Mouse (Mus musculus): ENCODE measurements around the gene Kcnj14. TPM values are rescaled to one million over a fixed set of nuclear protein-coding genes. Genes with fewer than 3 reads are reported as not detected.
A peak's percentile ranks its signal among the peaks of the same experiment; 100 is the strongest.

Gene Kcnj14
- polyA plus RNA-seq, 1 experiment from 2014 or later: 1.4 TPM

DNA sequence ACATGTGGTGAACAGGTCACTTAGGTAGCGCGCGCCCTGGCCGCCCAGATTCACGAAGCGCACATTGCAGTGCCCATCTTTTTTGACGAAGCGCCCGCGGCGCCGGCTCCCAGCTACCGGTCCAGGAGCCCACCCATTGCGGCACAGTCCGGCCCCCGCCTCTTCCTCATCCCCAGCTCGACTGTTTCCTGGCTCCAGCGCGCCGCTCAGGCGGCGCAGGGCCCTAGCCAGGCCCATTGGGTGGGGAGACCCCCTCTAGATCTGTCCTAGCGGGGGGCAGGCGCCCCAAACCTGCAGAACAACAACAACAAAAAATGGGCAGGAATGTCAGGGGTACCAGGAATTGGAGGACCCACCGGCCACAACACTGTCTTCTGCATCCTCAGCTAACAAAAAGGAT, 4.7 kb downstream of the Kcnj14 start:
- Histone ChIP-seq H3K27ac (replicated peaks; ENCODE audit: low read depth, low read length) (no peak overlapping the region), H3K36me3 (ENCODE audit: control insufficient read depth, insufficient read depth, low read length) (peaks cover 25% of the 10 kb centered on the region), H3K4me3 (ENCODE audit: low read depth, low read length) (peak overlapping the region; percentile 13), H3K4me2 (ENCODE audit: low read depth, low read length) (peak overlapping the region; percentile 41), H3K27me3 (replicated peaks; ENCODE audit: control insufficient read depth, insufficient read depth, low read length) (no peaks in the 10 kb centered on the region; the same call in 1 of the 2 replicates), H3K9ac (ENCODE audit: low read depth, low read length) (peak overlapping the region; percentile 30; the same call in 1 of the 2 replicates), H3K4me1 (ENCODE audit: control insufficient read depth, insufficient read depth, low read length) (peaks cover 4% of the 10 kb centered on the region; the same call in 1 of the 2 replicates), H3K9me3 (ENCODE audit: control insufficient read depth, low read length) (no peaks in the 10 kb centered on the region)
- WGBS: 11% methylated on average over 15 of the region's 25 CpGs
- DNase-seq (ENCODE audit: low spot score) (no peak), ATAC-seq (ENCODE audit: low read depth) (no peak)

DNA sequence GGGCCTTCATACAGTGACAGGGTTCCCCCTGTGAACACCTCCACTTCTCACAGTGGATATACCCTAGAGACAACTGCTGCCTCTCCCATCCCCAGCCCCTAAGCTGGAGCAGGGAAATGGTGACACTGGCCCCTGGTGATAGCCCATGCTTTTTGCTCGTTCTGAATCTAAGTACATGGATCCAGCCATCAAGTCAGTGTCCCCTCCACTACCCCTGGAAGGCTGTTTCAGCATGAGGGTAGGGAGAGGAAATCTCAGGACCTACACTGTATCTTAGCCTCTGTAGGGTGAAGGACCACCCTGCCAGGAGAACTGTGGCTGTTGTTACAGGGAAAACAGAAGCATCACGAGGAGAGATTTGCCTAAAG, 8.6 kb downstream of the Kcnj14 start:
- Histone ChIP-seq H3K9me3 (ENCODE audit: control insufficient read depth, low read length) (no peaks in the 10 kb centered on the region), H3K9ac (ENCODE audit: low read depth, low read length) (no peak overlapping the region), H3K36me3 (ENCODE audit: control insufficient read depth, insufficient read depth, low read length) (peaks cover 19% of the 10 kb centered on the region), H3K27ac (replicated peaks; ENCODE audit: low read depth, low read length) (no peak overlapping the region), H3K4me2 (ENCODE audit: low read depth, low read length) (no peak overlapping the region), H3K4me1 (ENCODE audit: control insufficient read depth, insufficient read depth, low read length) (peaks cover 13% of the 10 kb centered on the region), H3K4me3 (ENCODE audit: low read depth, low read length) (no peak overlapping the region), H3K27me3 (replicated peaks; ENCODE audit: control insufficient read depth, insufficient read depth, low read length) (no peaks in the 10 kb centered on the region; the same call in 1 of the 2 replicates)
- 54% methylated on average over 2 of the region's 2 CpGs for WGBS
- no peak for ATAC-seq (ENCODE audit: low read depth)
- no peak for DNase-seq (ENCODE audit: low spot score)

DNA sequence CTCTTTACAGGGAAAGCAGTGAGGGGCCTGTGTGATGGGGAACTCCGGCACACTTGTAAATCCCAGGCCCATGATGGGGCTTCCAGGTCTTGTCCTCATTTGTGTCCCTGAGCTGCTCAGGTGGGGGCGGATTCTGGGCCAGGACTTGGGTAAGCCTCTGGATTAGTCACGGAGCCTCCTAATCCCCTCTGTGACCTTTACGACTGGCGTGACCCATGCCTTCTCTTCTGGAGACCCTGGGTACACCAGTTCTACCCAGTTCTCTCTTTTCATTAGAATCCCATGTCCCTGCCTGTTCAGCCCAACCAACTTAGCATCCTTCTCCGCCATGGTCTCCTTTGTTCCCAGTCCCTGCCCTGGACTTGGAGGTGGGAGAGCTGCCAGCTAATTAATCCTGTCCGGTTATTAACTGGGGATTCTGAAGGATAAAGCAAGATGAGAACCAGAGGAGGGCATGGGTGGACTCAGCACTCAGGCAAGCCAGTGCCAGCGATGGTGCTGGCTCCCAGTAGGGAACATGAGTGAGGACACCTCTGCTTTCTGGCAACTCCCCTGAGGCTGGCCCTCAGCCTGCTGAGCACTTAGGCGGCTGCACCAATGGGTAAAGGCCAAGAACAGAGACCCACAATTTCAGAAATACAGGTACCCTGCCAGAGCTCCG, 9.1 kb downstream of the Kcnj14 start:
- H3K4me2 ChIP-seq (ENCODE audit: low read depth, low read length): peak overlapping the region; percentile 70
- H3K4me1 ChIP-seq (ENCODE audit: control insufficient read depth, insufficient read depth, low read length): peaks cover 13% of the 10 kb centered on the region
- no peak for DNase-seq (ENCODE audit: low spot score)
- no peak for ATAC-seq (ENCODE audit: low read depth)
- no peaks in the 10 kb centered on the region for H3K9me3 ChIP-seq (ENCODE audit: control insufficient read depth, low read length)
- peaks cover 24% of the 10 kb centered on the region for H3K36me3 ChIP-seq (ENCODE audit: control insufficient read depth, insufficient read depth, low read length)
- no peaks in the 10 kb centered on the region; the same call in 1 of the 2 replicates for H3K27me3 ChIP-seq (replicated peaks; ENCODE audit: control insufficient read depth, insufficient read depth, low read length)
- 45% methylated on average over 10 of the region's 10 CpGs for WGBS
- H3K27ac ChIP-seq (replicated peaks; ENCODE audit: low read depth, low read length): peak overlapping the region; percentile 54; the same call in 1 of the 2 replicates
- no peak overlapping the region for H3K9ac ChIP-seq (ENCODE audit: low read depth, low read length)
- no peak overlapping the region for H3K4me3 ChIP-seq (ENCODE audit: low read depth, low read length)

DNA sequence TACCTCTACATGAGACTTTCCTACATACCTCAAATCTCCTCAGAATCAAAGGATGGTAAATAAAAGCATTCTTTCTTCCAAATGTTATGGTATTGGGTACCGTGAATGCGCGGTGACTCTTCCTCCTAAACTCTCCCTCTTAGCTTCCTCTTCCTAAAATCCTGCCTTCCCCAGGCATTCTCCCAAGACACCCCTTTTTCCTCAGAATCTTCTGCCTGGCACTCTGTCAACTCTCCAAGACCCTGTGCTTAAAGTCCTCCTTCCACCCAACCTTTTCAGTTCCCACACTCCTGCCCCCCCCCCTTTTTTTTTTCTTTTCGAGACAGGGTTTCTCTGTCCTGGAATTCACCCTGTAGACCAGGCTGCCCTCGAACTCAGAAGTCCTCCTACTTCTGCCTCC, 9.7 kb downstream of the Kcnj14 start:
- no peak for DNase-seq (ENCODE audit: low spot score)
- ATAC-seq (ENCODE audit: low read depth): no peak
- WGBS: 4% methylated on average over 5 of the region's 5 CpGs
- Histone ChIP-seq H3K36me3 (ENCODE audit: control insufficient read depth, insufficient read depth, low read length) (peaks cover 30% of the 10 kb centered on the region), H3K9me3 (ENCODE audit: control insufficient read depth, low read length) (no peaks in the 10 kb centered on the region), H3K4me1 (ENCODE audit: control insufficient read depth, insufficient read depth, low read length) (peaks cover 13% of the 10 kb centered on the region), H3K27ac (replicated peaks; ENCODE audit: low read depth, low read length) (peak overlapping the region; percentile 54; the same call in 1 of the 2 replicates), H3K9ac (ENCODE audit: low read depth, low read length) (no peak overlapping the region), H3K4me2 (ENCODE audit: low read depth, low read length) (peak overlapping the region; percentile 70), H3K4me3 (ENCODE audit: low read depth, low read length) (peak overlapping the region; percentile 33), H3K27me3 (replicated peaks; ENCODE audit: control insufficient read depth, insufficient read depth, low read length) (no peaks in the 10 kb centered on the region)

DNA sequence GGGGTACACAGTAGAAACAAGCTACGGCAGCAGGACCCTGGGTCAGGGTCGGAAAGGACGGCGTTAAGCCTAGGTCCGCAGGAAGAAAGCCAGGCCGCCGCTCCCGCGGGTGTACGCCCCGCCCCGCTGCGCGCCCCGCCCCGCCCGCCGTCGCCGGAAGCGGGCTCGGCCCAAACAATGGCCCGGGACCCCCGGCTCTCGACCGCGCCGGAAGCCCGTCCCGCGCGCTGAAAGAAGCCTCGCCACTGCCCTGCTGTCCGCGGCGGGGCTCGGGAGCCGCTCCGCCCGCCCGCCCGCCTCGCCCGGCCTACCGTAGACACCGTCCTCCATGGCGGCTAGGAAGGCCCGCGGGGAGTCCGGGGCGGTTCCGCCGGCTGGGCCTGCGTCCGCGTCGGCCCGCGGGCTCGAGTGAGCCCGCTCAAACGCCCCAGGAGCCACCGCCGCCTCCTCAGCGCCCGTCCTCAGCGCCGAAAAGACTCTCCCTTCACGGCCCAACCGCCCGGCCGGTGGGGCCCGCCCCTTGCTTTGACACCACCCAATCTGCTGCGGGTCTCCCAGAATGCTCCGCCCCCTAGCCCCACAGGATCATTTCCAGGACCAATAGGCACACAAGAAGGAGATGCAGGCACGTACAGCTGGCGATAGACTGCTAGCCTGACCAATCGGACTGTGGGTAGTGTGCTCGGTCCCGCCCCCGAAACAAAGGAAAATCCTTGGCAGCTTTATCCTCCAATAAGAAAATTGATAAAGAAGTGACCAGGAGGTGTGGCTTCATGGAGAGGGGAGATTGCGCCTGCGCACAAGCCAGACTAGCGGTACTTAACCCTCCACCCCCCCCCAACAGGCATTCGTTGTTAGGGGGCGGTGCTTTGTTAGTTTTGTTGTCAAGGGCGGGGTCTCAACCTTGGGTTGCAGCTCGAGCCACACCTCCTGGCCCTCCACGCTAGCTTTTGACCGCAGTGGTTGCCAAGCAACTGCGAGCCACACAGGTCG, 10.5 kb downstream of the Kcnj14 start, which contains the start of gene Cyth2:
Gene Cyth2 (minus strand): TSS at position 795 of the 993 bp plus-strand sequence.
- peak; percentile 100 for DNase-seq (ENCODE audit: low spot score)
- peak within 1 kb of the TSS; percentile 96 for H3K4me3 ChIP-seq (ENCODE audit: low read depth, low read length)
- peaks cover 13% of the 10 kb centered on the region for H3K4me1 ChIP-seq (ENCODE audit: control insufficient read depth, insufficient read depth, low read length)
- no peaks in the 10 kb centered on the region for H3K9me3 ChIP-seq (ENCODE audit: control insufficient read depth, low read length)
- H3K27me3 ChIP-seq (replicated peaks; ENCODE audit: control insufficient read depth, insufficient read depth, low read length): no peaks in the 10 kb centered on the region
- 0% methylated on average over 28 of the region's 92 CpGs for WGBS
- peak; percentile 98 for ATAC-seq (ENCODE audit: low read depth)
- peaks cover 38% of the 10 kb centered on the region for H3K36me3 ChIP-seq (ENCODE audit: control insufficient read depth, insufficient read depth, low read length)
- H3K9ac ChIP-seq (ENCODE audit: low read depth, low read length): peak within 1 kb of the TSS; percentile 100
- peak within 1 kb of the TSS; percentile 100 for H3K27ac ChIP-seq (replicated peaks; ENCODE audit: low read depth, low read length)
- H3K4me2 ChIP-seq (ENCODE audit: low read depth, low read length): peak within 1 kb of the TSS; percentile 70

DNA sequence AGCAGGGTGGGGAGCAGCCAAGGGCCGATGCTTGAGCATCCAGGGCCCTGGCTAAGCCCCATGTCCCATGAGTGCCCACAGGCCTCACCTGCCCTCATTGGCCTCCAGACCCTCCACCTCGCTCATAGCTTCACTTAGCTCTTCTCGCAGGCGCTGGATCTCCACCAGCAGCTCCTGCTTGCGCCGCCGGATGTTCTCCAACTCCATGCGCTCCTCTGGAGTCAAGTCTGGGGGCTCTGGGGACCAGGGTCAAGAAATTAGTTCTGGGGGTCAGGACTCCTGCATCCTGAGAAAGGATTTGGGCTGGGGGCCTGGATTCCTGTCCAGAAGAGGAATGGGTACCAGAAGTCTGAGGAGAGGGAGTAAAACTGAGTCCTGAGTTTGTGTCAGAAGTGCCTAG, 11.7 kb downstream of the Kcnj14 start:
- WGBS: 74% methylated on average over 8 of the region's 8 CpGs
- H3K9me3 ChIP-seq (ENCODE audit: control insufficient read depth, low read length): no peaks in the 10 kb centered on the region
- peaks cover 13% of the 10 kb centered on the region for H3K4me1 ChIP-seq (ENCODE audit: control insufficient read depth, insufficient read depth, low read length)
- no peaks in the 10 kb centered on the region for H3K27me3 ChIP-seq (replicated peaks; ENCODE audit: control insufficient read depth, insufficient read depth, low read length)
- peak overlapping the region; percentile 100; the same call in 1 of the 2 replicates for H3K27ac ChIP-seq (replicated peaks; ENCODE audit: low read depth, low read length)
- peaks cover 50% of the 10 kb centered on the region for H3K36me3 ChIP-seq (ENCODE audit: control insufficient read depth, insufficient read depth, low read length)
- peak overlapping the region; percentile 100 for H3K9ac ChIP-seq (ENCODE audit: low read depth, low read length)
- peak overlapping the region; percentile 96 for H3K4me3 ChIP-seq (ENCODE audit: low read depth, low read length)
- H3K4me2 ChIP-seq (ENCODE audit: low read depth, low read length): peak overlapping the region; percentile 67
- ATAC-seq (ENCODE audit: low read depth): no peak
- DNase-seq (ENCODE audit: low spot score): no peak

DNA sequence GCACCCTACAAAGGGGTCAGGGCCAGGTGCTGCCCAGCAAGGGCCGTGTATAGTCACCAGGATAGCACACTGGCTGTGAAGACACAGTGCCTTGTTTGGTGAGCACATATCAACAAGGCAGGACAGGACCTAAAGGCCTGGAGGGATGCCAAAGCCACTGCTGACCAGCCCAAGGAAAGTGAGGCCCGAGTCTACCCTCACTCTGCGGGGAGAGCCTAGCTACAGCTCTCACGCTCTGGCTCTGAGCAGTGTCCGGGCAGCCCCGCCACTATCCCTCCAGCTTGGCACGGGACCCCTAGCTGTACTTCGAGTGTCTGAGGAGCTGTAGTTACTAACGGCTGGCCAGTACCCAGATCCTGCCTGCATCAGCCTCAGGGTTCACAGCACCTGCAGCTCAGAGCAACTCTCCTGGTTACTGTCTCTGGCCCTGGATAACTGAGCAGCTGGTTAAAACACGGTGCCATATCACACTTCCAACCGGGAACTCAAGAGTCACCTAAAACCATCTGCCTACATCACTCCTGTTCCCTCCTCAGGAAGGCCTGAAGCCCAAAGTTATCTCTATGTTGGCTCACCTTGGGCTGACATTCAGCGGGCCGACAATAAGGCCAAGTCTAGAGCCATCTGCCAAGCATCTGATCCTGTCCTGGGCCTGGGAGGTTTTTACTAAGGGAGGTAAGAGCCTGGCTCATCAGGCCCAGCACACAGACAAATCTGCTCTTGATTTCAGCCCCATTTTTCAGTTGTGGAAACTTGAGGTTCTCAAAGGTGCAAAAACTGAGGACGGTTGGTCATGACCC, 15.1 kb downstream of the Kcnj14 start:
- no peak overlapping the region for H3K4me3 ChIP-seq (ENCODE audit: low read depth, low read length)
- peaks cover 7% of the 10 kb centered on the region for H3K4me1 ChIP-seq (ENCODE audit: control insufficient read depth, insufficient read depth, low read length)
- no peak overlapping the region for H3K27ac ChIP-seq (replicated peaks; ENCODE audit: low read depth, low read length)
- no peaks in the 10 kb centered on the region for H3K9me3 ChIP-seq (ENCODE audit: control insufficient read depth, low read length)
- no peak for DNase-seq (ENCODE audit: low spot score)
- H3K9ac ChIP-seq (ENCODE audit: low read depth, low read length): no peak overlapping the region
- no peaks in the 10 kb centered on the region for H3K27me3 ChIP-seq (replicated peaks; ENCODE audit: control insufficient read depth, insufficient read depth, low read length)
- H3K4me2 ChIP-seq (ENCODE audit: low read depth, low read length): no peak overlapping the region
- ATAC-seq (ENCODE audit: low read depth): no peak
- WGBS: 91% methylated on average over 13 of the region's 14 CpGs
- H3K36me3 ChIP-seq (ENCODE audit: control insufficient read depth, insufficient read depth, low read length): peaks cover 65% of the 10 kb centered on the region

DNA sequence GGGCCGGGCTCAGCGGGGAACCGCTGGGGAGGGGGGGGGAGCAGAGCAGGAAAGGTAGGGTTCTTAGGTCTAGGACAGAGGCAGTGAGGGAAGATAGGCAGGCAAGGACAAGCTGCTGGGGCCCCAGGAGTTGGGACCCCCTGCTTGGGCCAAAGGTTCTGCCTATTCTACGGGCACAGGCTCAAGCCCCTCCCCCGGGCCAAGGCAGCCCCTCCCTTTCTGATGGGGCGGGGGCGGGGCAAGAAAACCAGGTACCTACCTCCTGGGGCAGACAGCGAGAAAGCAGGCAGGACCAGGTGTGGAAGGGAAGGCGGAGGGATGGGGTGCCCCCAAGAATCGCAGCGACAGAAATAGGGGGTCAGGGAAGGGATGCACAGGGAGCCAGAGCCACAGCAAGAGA, 16.1 kb downstream of the Kcnj14 start:
- no peak for ATAC-seq (ENCODE audit: low read depth)
- WGBS: 56% methylated on average over 9 of the region's 11 CpGs

More for the DNA sequence above, 16.1 kb downstream of the Kcnj14 start:
- Histone ChIP-seq H3K9me3 (ENCODE audit: control insufficient read depth, low read length) (no peaks in the 10 kb centered on the region), H3K4me2 (ENCODE audit: low read depth, low read length) (no peak overlapping the region), H3K4me3 (ENCODE audit: low read depth, low read length) (no peak overlapping the region), H3K4me1 (ENCODE audit: control insufficient read depth, insufficient read depth, low read length) (peaks cover 7% of the 10 kb centered on the region), H3K9ac (ENCODE audit: low read depth, low read length) (no peak overlapping the region), H3K27ac (replicated peaks; ENCODE audit: low read depth, low read length) (no peak overlapping the region), H3K27me3 (replicated peaks; ENCODE audit: control insufficient read depth, insufficient read depth, low read length) (no peaks in the 10 kb centered on the region), H3K36me3 (ENCODE audit: control insufficient read depth, insufficient read depth, low read length) (peaks cover 65% of the 10 kb centered on the region)
- DNase-seq (ENCODE audit: low spot score): no peak
